Mouse (Mus musculus): ENCODE measurements around the gene Pmepa1.
A peak's percentile ranks its signal among the peaks of the same experiment; 100 is the strongest.

Pmepa1 gene

GRCm38 (mm10) chr2:173253761-173254662, 22.3 kb downstream of the Pmepa1 start:
- DNase-seq (ENCODE audit: low spot score), result no peak

DNA sequence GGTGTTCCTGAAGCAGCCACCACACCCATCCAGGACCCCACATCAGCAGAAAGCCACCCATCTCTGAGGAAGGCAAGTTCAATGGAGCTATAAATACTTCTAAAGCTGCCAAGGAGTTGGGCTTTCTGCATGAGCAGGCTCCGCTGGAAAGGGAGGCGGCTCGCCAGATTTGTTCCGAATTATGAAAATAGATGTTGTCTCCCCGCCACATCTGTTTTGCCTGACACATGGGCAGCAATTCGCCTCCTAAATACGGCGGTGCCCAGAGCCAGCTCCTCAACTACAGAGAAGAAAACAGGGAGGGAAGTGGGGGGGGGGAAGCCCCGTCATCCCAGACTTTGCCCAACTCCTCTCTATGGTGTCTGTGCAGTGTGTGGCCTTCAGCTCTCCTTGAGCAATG, 24.7 kb downstream of the Pmepa1 start:
- DNase-seq (ENCODE audit: low spot score), result no peak

DNA sequence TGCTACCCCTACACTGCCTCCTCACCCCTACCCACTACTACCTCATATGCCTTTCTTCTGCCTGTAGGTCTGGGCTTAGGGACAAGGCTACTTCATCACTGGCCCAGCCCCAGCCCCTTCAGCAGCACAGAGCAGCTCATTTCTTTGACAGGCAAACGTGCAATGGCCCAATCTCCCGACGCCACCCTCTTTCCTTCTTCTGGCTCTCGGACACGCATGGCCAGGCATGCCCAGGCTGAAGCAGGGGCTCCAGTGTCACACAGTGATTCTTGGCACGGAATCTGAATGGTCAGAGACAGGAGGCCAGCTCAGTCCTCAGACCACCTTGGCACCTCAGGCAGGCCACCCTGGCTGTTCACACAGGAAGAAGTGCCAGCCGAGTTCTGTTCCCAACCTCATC, 25.2 kb downstream of the Pmepa1 start:
- DNase-seq (ENCODE audit: low spot score), result no peak

DNA sequence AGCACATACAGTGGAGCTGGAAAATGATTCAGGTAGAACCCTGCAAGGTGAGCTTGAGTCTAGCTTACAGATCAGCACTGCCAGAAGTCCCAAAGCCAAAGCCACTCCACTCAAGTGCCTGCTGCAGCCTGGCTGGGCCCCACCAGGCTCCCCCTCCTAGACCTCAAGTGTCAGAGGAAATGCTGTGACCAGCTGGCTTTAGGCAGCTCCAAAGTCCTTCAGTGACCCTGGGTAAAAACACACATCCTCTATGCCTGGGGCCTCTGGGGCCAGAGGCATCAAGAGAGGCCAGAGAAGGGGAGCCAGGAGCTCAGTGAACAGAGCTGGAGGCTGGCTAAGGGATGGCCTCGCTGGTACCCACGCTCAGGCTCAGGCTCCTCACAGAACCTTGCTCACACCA, 25.9 kb downstream of the Pmepa1 start:
- DNase-seq (ENCODE audit: low spot score), result no peak

- no peak for DNase-seq (ENCODE audit: low spot score)
Measured at GRCm38 (mm10) chr2:173249965-173250364, 26.4 kb downstream of the Pmepa1 start.

DNA sequence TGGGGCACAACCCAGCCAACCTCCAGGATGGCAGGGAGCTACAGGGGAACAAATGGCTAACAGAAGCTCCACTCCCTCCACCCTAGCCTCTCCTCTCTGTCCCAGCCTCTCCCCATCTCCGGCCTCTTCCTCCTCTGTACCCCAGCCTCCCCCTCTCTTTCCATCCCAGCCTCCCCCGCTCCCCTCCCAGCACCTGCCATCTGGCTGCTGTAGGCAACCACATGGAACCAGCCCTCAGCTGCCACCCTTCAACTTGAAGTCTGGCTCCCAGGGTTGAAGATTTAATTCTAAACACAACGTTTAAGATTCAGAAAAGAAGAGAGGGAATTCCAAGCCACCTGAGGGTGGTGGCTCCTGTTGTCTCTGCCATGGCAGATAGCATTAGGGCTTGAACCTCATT, 26.9 kb downstream of the Pmepa1 start:
- no peak for DNase-seq (ENCODE audit: low spot score)

GRCm38 (mm10) chr2:173248822-173249221, 27.5 kb downstream of the Pmepa1 start:
- DNase-seq (ENCODE audit: low spot score), result no peak

DNA sequence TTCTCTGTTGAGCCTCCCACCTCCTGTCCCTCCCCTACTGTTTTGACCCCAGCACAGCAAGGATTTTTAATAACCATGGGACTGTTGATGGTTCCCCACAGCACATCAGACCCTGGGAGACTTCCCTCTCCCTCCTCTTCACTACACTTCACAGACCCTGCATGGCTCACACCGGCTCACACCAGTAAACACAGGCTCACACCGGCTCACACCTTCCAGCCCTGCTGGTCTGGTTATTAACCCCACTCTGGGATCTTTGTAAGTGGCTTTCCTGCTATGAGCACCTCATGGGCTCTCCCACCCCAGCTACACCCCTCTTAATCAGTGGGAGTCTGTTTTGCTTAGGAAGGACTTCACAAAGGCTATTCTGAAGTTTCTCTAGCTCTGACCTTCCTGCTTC, 28.4 kb downstream of the Pmepa1 start:
- no peak for DNase-seq (ENCODE audit: low spot score)

DNA sequence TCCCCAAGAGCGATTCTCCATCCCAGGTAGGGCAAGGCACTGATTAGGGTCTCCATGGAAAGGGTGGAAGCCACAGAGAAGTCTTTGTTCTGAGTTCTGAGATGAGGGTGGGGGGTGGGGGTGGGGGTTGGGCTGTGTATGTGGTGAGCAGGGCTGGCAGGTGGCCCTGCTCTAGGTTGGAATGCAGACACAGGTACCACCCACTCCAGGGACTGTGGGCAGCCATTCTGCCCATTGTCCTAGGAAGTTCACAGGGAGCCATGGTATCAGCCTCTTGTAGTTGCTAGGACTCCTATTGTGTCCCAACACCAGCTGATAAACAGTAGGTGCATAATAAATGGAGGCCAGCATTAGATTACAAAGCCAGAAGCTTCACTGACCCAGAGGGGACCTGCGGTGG, 29.1 kb downstream of the Pmepa1 start:
- DNase-seq (ENCODE audit: low spot score), result no peak

DNA sequence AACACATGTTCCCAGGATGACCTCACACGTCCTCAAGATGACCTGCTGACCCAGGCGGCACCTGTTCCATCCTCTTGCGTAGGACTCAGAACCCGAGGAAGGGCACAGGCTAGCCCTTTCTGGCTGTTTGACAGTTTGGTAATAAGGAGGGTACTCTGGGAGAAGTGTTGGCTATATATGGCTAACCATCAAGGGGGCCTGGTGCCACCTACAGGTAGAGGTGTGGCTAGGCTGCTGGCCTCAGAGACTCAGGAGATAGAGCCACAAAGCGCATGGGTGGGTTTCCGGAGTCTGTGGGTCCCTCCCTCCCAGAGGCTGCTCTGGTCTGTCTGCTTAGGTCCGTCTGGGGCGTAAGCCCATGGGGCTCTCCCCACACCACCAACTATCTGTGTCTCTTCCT, 29.6 kb downstream of the Pmepa1 start:
- no peak for DNase-seq (ENCODE audit: low spot score)

DNA sequence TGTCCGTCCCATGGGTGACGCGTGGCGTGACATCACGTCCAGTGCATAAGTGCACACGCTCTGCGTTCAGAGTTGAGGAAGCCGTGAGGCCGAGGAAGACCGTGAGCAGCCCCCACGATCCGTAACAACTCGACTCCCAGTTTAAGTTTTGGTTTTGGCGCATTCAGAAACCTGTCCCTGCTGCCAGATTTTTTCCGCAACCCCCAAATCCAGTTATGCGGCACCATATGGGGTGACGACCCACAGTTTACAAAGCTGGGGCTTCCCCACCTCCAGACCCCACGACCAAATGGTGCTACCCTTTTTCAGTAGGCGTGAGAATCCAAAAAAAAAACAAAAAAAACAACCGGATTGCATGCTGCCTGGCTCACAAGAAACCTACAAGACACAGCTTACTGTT, 31.1 kb downstream of the Pmepa1 start:
- DNase-seq (ENCODE audit: low spot score), result no peak

DNA sequence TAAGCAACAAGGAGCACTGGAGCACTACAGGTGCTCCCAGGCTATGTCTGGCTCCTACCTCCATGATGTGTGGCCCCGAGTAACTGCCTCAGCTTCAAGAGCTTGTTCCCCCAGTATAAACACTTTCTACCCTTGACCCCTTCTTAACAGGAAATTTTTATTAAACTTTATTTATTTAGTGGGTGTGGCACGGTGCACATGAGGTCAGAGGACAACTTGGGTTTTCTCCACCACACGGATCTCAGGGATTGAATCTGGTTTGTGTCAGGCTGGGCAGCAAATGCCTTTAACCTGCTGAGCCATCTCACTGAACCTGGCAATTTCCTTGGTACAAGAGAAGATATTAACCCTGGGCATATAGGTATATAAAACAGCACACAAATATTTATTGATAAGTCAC, 32.2 kb downstream of the Pmepa1 start:
- DNase-seq (ENCODE audit: low spot score), result no peak

DNA sequence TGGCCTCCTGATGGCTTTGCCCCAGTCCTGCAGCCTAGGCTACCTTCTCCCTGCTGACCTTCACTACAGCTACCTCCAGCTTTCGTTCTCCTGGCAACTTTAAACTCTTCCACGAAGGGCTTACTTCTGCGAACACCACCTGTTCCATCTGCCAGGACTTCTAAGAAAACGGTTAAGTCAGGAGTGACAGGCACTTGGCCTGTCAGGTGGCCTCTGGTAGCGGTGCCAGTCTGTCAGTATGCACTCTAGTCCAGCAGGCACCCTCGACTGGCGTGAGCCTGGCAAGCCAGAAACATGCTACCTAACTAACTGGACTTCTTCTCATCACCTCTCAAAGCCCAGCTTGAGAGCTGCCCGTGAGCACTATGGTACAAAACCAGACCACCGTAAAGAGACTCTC, 32.7 kb downstream of the Pmepa1 start:
- DNase-seq (ENCODE audit: low spot score), result no peak

- DNase-seq (ENCODE audit: low spot score), result no peak
Measured at GRCm38 (mm10) chr2:173242874-173243273, 33.5 kb downstream of the Pmepa1 start.

- DNase-seq (ENCODE audit: low spot score), result no peak
Measured at GRCm38 (mm10) chr2:173240738-173241137, 35.6 kb downstream of the Pmepa1 start.

DNA sequence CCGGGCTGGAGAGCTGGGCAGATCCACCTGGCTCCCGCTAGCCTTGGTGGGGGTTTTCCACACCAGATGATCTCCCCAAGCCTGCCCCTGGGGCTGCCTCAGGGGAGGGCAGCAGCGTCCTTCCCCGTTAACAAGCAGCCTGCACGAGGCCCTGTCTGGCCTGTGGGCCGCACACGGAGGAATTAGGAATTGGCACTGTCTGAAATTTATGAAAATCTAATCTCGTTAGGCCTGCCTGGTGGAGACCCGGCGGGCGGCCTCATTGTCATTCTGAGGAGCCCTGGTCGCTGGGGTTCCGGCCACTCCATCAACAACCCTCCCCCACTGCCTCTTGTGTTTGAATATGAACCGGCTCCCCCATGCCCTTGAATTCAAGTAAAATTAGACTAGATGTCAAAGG, 37.8 kb downstream of the Pmepa1 start:
- DNase-seq (ENCODE audit: low spot score), result no peak

- DNase-seq (ENCODE audit: low spot score), result no peak
Measured at GRCm38 (mm10) chr2:173235435-173236332, 40.6 kb downstream of the Pmepa1 start.

- no peak for DNase-seq (ENCODE audit: low spot score)
Measured at GRCm38 (mm10) chr2:173232766-173233099, 43.6 kb downstream of the Pmepa1 start.

- no peak for DNase-seq (ENCODE audit: low spot score)
Measured at GRCm38 (mm10) chr2:173232065-173232765, 44.1 kb downstream of the Pmepa1 start.

DNA sequence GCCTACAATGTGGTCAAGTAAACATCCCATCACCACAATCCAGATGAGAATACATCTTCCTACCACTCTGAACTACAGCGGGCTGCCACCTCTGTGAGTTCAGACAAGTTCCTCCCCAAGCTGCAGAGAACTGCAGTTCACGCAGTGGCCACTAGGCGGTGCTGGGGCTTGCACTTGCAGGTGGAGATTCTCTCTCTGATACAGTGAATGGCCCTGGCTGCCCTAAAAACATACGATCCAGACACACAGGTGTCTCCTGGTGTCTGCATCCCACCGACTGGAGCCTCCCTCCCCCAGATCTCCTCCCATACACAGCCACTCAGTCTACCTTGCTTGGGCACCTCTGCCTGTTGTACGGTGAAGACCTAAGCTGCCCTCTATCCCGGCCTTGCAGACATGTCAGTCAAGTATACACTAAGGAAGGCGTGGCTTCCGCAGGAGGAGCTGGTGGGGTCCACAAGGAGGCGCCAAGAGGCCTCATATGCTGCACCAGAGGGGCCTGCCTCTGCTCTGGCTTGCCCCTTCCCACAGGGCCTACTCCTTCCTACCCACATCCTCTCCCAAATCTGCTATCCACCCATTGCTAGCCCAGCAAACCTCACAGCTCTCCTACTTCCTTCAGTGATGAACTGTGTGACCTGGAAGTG, 46.6 kb downstream of the Pmepa1 start:
- peak; percentile 80 for DNase-seq (ENCODE audit: low spot score)

GRCm38 (mm10) chr2:173228567-173228966, 47.8 kb downstream of the Pmepa1 start:
- DNase-seq (ENCODE audit: low spot score), result no peak

GRCm38 (mm10) chr2:173226792-173227191, 49.5 kb downstream of the Pmepa1 start:
- no peak for DNase-seq (ENCODE audit: low spot score)
